In genomic region chr10:17562410-17563350, GRCm38 (mm10) we compare ENCODE assay signal across 9 mouse cellular contexts.
DNase-seq lines count a peak whose midpoint lies in the region; ATAC-seq and TF ChIP-seq lines count a peak whose summit lies in the region.
"Had no signal": no experiment of that assay in that cellular context is flagged by ENCODE, and none has a peak within 500 bp of the region (broad histone marks: within the 10 kb centered on the region; RNA-seq: fewer than 3 reads in every experiment).

No protein-coding gene starts in this region.

- no peak overlapping the region for H3K27ac ChIP-seq in forebrain, embryonic 14.5 days (ENCODE audit: low read depth, low read length)
- no peak overlapping the region for H3K27ac ChIP-seq in forebrain, embryonic 12.5 days
- H3K27ac ChIP-seq in forebrain, postnatal 0 days (ENCODE audit: low read depth, low read length): 0 out of 2 replicates have a peak overlapping the region, but pooled peaks have one; percentile 47

- H3K9ac ChIP-seq in forebrain, embryonic 14.5 days (ENCODE audit: low read length): no peak overlapping the region
- no peak overlapping the region for H3K9ac ChIP-seq in forebrain, embryonic 12.5 days
- H3K9ac ChIP-seq in forebrain, postnatal 0 days: no peak overlapping the region
- H3K9ac ChIP-seq: embryonic facial prominence, embryonic 15.5 days had no signal

- H3K9me3 ChIP-seq in forebrain, embryonic 14.5 days (replicated peaks; ENCODE audit: control insufficient read depth, low read length): no peaks in the 10 kb centered on the region
- no peaks in the 10 kb centered on the region for H3K9me3 ChIP-seq in forebrain, embryonic 12.5 days
- no peaks in the 10 kb centered on the region for H3K9me3 ChIP-seq in forebrain, postnatal 0 days (ENCODE audit: low read length)
- H3K9me3 ChIP-seq: embryonic facial prominence, embryonic 15.5 days had no signal

- H3K36me3 ChIP-seq in forebrain, embryonic 14.5 days (ENCODE audit: control insufficient read depth, insufficient read depth, low read length): no peaks in the 10 kb centered on the region
- H3K36me3 ChIP-seq in forebrain, embryonic 12.5 days (replicated peaks): no peaks in the 10 kb centered on the region
- H3K36me3 ChIP-seq in forebrain, postnatal 0 days (ENCODE audit: insufficient read depth): no peaks in the 10 kb centered on the region
- H3K36me3 ChIP-seq: embryonic facial prominence, embryonic 15.5 days had no signal

- no peak for TF ChIP-seq CTCF in forebrain, postnatal 0 days (IDR thresholded peaks at IDR 0.05; ENCODE audit: low read depth)

- H3K27me3 ChIP-seq in forebrain, embryonic 14.5 days (replicated peaks; ENCODE audit: control insufficient read depth, insufficient read depth, low read length): no peaks in the 10 kb centered on the region
- no peaks in the 10 kb centered on the region for H3K27me3 ChIP-seq in forebrain, embryonic 12.5 days
- H3K27me3 ChIP-seq in forebrain, postnatal 0 days (ENCODE audit: insufficient read depth, low read length): no peaks in the 10 kb centered on the region
- H3K27me3 ChIP-seq: embryonic facial prominence, embryonic 15.5 days had no signal

- ATAC-seq in forebrain, embryonic 14.5 days: peak; percentile 81
- no peak; the same call in 1 of the 2 replicates for ATAC-seq in forebrain, embryonic 12.5 days (ENCODE audit: low FRiP score)
- peak; percentile 89 for ATAC-seq in forebrain, postnatal 0 days
- peak; percentile 88 for ATAC-seq in megakaryocyte-erythroid progenitor cell, adult 5-6 weeks (replicated peaks; ENCODE audit: low FRiP score, low TSS enrichment, poor library complexity, severe bottlenecking)
- no peak for ATAC-seq in CD4-positive, CD25-positive, alpha-beta regulatory T cell, adult 4 months

- 55% methylated on average over 7 of the region's 7 CpGs for WGBS in forebrain, embryonic 14.5 days
- 77% methylated on average over 7 of the region's 7 CpGs for WGBS in forebrain, embryonic 12.5 days
- 54% methylated on average over 7 of the region's 7 CpGs for WGBS in forebrain, postnatal 0 days

- DNase-seq in forebrain, embryonic 14.5 days (ENCODE audit: low spot score): peak; percentile 76
- DNase-seq in left cerebral cortex, postnatal 14 days (ENCODE audit: low spot score in 2 of 2): peak; percentile 12 to 17
- no peak for DNase-seq in left cerebral cortex, adult 11 months (ENCODE audit: low spot score)
- peak; percentile 52 for DNase-seq in forebrain, postnatal 0 days
- DNase-seq in adrenal gland, postnatal 14 days: no peak

- intact Hi-C loops in left cerebral cortex, postnatal 14 days (cut with DNase I): no loop called here

- H3K4me3 ChIP-seq in forebrain, embryonic 14.5 days (ENCODE audit: low read depth, low read length): no peak overlapping the region
- no peak overlapping the region for H3K4me3 ChIP-seq in forebrain, embryonic 12.5 days (replicated peaks)
- no peak overlapping the region for H3K4me3 ChIP-seq in forebrain, postnatal 0 days (ENCODE audit: low read depth, low read length)
- H3K4me3 ChIP-seq: embryonic facial prominence, embryonic 15.5 days had no signal

- H3K4me1 ChIP-seq in forebrain, embryonic 14.5 days (ENCODE audit: control insufficient read depth, insufficient read depth, low read length): peaks cover 3% of the 10 kb centered on the region; the same call in 1 of the 2 replicates
- H3K4me1 ChIP-seq in forebrain, embryonic 12.5 days: peaks cover 13% of the 10 kb centered on the region; the same call in 1 of the 2 replicates
- H3K4me1 ChIP-seq in forebrain, postnatal 0 days (ENCODE audit: insufficient read depth): no peaks in the 10 kb centered on the region

- no peak overlapping the region for H3K4me2 ChIP-seq in forebrain, embryonic 14.5 days (ENCODE audit: low read length)
- no peak overlapping the region for H3K4me2 ChIP-seq in forebrain, embryonic 12.5 days
- H3K4me2 ChIP-seq in forebrain, postnatal 0 days (ENCODE audit: low read depth): no peak overlapping the region
- H3K4me2 ChIP-seq: embryonic facial prominence, embryonic 15.5 days had no signal

Comparison
In these comparisons a context has a peak if more than half of its experiments do, and no peak if none do; other contexts are left out.
1. ATAC-seq: peak in forebrain, embryonic 14.5 days (single experiment), forebrain, postnatal 0 days (single experiment) and megakaryocyte-erythroid progenitor cell, adult 5-6 weeks (single experiment); none in forebrain, embryonic 12.5 days (single experiment) and CD4-positive, CD25-positive, alpha-beta regulatory T cell, adult 4 months (single experiment).
2. DNase-seq: peak in forebrain, embryonic 14.5 days (single experiment), left cerebral cortex, postnatal 14 days (2 of 2) and forebrain, postnatal 0 days (single experiment); none in left cerebral cortex, adult 11 months (single experiment) and adrenal gland, postnatal 14 days (single experiment).